Mouse (Mus musculus): ENCODE results near the gene Rev3l. TPM values are rescaled to one million over a fixed set of nuclear protein-coding genes. Genes with fewer than 3 reads are reported as not detected.
"Not testable (repeated sequence)": the region's sequence is repeated elsewhere in the genome, so short reads cannot be mapped to it uniquely, and the experiment has no call there.

The Rev3l gene
- total and polyA plus RNA-seq, 2 experiments from 2014 or later = 23.3 to 89.5 TPM

- H3K4me1 ChIP-seq (ENCODE audit: insufficient read depth, low read length) = no peaks in the 10 kb centered on the region
- no peaks in the 10 kb centered on the region for H3K27me3 ChIP-seq (ENCODE audit: insufficient read depth, low read length)
- H3K4me3 ChIP-seq (ENCODE audit: low read length) = no peak overlapping the region
- H3K27ac ChIP-seq = no peak overlapping the region
- H3K4me2 ChIP-seq (ENCODE audit: low read depth, low read length) = no peak overlapping the region
- no peaks in the 10 kb centered on the region for H3K9me3 ChIP-seq (ENCODE audit: low read length)
- no peak for TF ChIP-seq CTCF (IDR thresholded peaks at IDR 0.05; ENCODE audit: low read depth)
- no peaks in the 10 kb centered on the region for H3K36me3 ChIP-seq (ENCODE audit: insufficient read depth, low read length)
- ATAC-seq (no peak), DNase-seq (ENCODE audit: low spot score) (no peak)
- H3K9ac ChIP-seq (replicated peaks; ENCODE audit: low read length) = no peak overlapping the region
These were observed 180.7 kb downstream of the Rev3l start for GRCm38 (mm10) chr10:39912616-39913015.

- not testable (repeated sequence) for H3K4me3 ChIP-seq (ENCODE audit: low read length); ATAC-seq; H3K9me3 ChIP-seq (ENCODE audit: low read length); H3K9ac ChIP-seq (replicated peaks; ENCODE audit: low read length); H3K27me3 ChIP-seq (ENCODE audit: insufficient read depth, low read length); H3K4me1 ChIP-seq (ENCODE audit: insufficient read depth, low read length); H3K4me2 ChIP-seq (ENCODE audit: low read depth, low read length); H3K36me3 ChIP-seq (ENCODE audit: insufficient read depth, low read length); DNase-seq (ENCODE audit: low spot score); H3K27ac ChIP-seq
- WGBS = 83% methylated on average over 8 of the region's 8 CpGs
These were observed 192.6 kb downstream of the Rev3l start for GRCm38 (mm10) chr10:39924556-39924955.

Other genes starting within 250 kb of the Rev3l start
- gene Traf3ip2, start 119.2 kb upstream of the Rev3l start, total RNA-seq (2014; rRNA removed) = 5.3 and 9.6 TPM in 2 replicates
- gene Traf3ip2, start 119.2 kb upstream of the Rev3l start, polyA plus RNA-seq (2015; fragmentation: Nextera tagmentation; extraction: Ambion mirVana) = 5.7 and 6.2 TPM in 2 replicates
- gene Mfsd4b4, start 167.1 kb downstream of the Rev3l start, total RNA-seq (2014; rRNA removed) = 7.0 and 9.6 TPM in 2 replicates
- gene Mfsd4b4, start 167.1 kb downstream of the Rev3l start, polyA plus RNA-seq (2015; fragmentation: Nextera tagmentation; extraction: Ambion mirVana) = 1.7 and 1.9 TPM in 2 replicates
- not detected in 2 replicates for gene Mfsd4b2, start 194.8 kb downstream of the Rev3l start, total RNA-seq (2014; rRNA removed)
- not detected in 2 replicates for gene Mfsd4b2, start 194.8 kb downstream of the Rev3l start, polyA plus RNA-seq (2015; fragmentation: Nextera tagmentation; extraction: Ambion mirVana)
- gene Mfsd4b3, start 228.0 kb downstream of the Rev3l start, total RNA-seq (2014; rRNA removed) = 0.18 and 0.84 TPM in 2 replicates
- gene Mfsd4b3, start 228.0 kb downstream of the Rev3l start, polyA plus RNA-seq (2015; fragmentation: Nextera tagmentation; extraction: Ambion mirVana) = not detected in 2 replicates